Mouse (Mus musculus): ENCODE measurements around the gene Iltifb. TPM values are rescaled to one million over a fixed set of nuclear protein-coding genes. Genes with fewer than 3 reads are reported as not detected.
"Not testable (repeated sequence)": the region's sequence is repeated elsewhere in the genome, so short reads cannot be mapped to it uniquely, and the experiment has no call there.

The Iltifb gene
- polyA plus RNA-seq (2015; fragmentation: Nextera tagmentation; extraction: Ambion mirVana) = not detected in 2 replicates

DNA sequence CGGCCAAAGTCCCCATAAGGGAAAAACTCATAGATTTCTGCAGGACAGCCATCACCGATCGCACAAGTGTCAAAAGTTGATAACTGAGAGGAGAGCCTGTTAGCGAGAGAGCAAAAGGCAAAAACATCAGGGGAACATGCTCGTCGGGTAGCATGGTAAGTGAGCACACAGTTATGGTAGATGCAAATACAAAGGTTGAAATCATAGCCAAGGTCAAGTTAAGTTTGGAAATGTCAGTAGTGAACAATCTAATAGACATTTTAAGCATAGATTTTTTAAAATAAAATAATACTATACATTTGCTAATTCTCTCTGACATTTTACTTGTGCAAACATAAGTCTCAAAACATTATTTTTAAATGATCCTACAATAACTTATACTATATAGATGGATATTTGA lies at the start of gene Iltifb:
Gene Iltifb, minus strand, starts transcription at position 101 of the 400 bp plus-strand sequence.
- 83% methylated on average over 6 of the region's 6 CpGs for WGBS (ENCODE audit: insufficient replicate concordance)
- Histone ChIP-seq H3K4me2 (no peak within 1 kb of the TSS), H3K27ac (replicated peaks) (no peak within 1 kb of the TSS), H3K27me3 (no peaks in the 10 kb centered on the region), H3K4me3 (replicated peaks) (no peak within 1 kb of the TSS), H3K9ac (no peak within 1 kb of the TSS), H3K36me3 (replicated peaks) (no peaks in the 10 kb centered on the region), H3K4me1 (replicated peaks) (no peaks in the 10 kb centered on the region), H3K9me3 (replicated peaks) (no peaks in the 10 kb centered on the region)
- ATAC-seq (ENCODE audit: insufficient read depth) = no peak

DNA sequence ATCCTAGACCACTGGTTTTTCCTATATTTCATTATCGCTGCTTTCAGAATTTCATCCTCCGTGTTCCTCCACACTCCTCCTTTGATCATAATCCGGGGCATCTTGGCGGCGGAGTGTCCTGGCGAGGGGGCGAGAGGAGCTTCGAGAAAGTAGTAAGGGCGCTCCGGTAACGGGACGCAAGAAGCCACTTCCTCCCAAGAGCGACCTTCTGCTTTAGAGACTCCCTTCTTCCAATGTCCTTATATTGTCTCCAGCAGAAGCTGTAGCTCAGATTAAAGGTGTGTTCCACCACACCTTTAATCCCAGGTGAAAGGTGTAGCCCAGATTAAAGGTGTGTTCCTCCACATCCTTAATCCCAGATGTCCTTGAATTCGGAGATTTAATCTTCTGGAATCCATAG lies 48.3 kb upstream of the Iltifb start, which contains the start of gene Gm9046:
Gene Gm9046, minus strand, starts transcription at position 101 of the 400 bp plus-strand sequence.
- not testable (repeated sequence) for H3K36me3 ChIP-seq (replicated peaks); H3K27ac ChIP-seq (replicated peaks); H3K9me3 ChIP-seq (replicated peaks); H3K4me1 ChIP-seq (replicated peaks); H3K9ac ChIP-seq; H3K4me3 ChIP-seq (replicated peaks); H3K4me2 ChIP-seq; H3K27me3 ChIP-seq; ATAC-seq (ENCODE audit: insufficient read depth)
- WGBS (ENCODE audit: insufficient replicate concordance) = no CpG with 5 or more reads among the region's 14 CpGs

DNA sequence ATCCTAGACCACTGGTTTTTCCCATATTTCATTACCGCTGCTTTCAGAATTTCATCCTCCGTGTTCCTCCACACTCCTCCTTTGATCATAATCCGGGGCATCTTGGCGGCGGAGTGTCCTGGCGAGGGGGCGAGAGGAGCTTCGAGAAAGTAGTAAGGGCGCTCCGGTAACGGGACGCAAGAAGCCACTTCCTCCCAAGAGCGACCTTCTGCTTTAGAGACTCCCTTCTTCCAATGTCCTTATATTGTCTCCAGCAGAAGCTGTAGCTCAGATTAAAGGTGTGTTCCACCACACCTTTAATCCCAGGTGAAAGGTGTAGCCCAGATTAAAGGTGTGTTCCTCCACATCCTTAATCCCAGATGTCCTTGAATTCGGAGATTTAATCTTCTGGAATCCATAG lies 42.9 kb upstream of the Iltifb start, which contains the start of gene Gm9045:
Gene Gm9045, minus strand, starts transcription at position 101 of the 400 bp plus-strand sequence.
- H3K27me3 ChIP-seq; H3K9ac ChIP-seq; H3K9me3 ChIP-seq (replicated peaks); H3K27ac ChIP-seq (replicated peaks); H3K36me3 ChIP-seq (replicated peaks); H3K4me3 ChIP-seq (replicated peaks); H3K4me1 ChIP-seq (replicated peaks); ATAC-seq (ENCODE audit: insufficient read depth); H3K4me2 ChIP-seq: not testable (repeated sequence)
- WGBS (ENCODE audit: insufficient replicate concordance) = no CpG with 5 or more reads among the region's 14 CpGs

DNA sequence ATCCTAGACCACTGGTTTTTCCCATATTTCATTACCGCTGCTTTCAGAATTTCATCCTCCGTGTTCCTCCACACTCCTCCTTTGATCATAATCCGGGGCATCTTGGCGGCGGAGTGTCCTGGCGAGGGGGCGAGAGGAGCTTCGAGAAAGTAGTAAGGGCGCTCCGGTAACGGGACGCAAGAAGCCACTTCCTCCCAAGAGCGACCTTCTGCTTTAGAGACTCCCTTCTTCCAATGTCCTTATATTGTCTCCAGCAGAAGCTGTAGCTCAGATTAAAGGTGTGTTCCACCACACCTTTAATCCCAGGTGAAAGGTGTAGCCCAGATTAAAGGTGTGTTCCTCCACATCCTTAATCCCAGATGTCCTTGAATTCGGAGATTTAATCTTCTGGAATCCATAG lies 37.5 kb upstream of the Iltifb start, which contains the start of gene Gm9044:
Gene Gm9044, minus strand, starts transcription at position 101 of the 400 bp plus-strand sequence.
- not testable (repeated sequence) for H3K36me3 ChIP-seq (replicated peaks); H3K4me3 ChIP-seq (replicated peaks); H3K9ac ChIP-seq; H3K9me3 ChIP-seq (replicated peaks); H3K27me3 ChIP-seq; H3K4me1 ChIP-seq (replicated peaks); ATAC-seq (ENCODE audit: insufficient read depth); H3K4me2 ChIP-seq; H3K27ac ChIP-seq (replicated peaks)
- no CpG with 5 or more reads among the region's 14 CpGs for WGBS (ENCODE audit: insufficient replicate concordance)

DNA sequence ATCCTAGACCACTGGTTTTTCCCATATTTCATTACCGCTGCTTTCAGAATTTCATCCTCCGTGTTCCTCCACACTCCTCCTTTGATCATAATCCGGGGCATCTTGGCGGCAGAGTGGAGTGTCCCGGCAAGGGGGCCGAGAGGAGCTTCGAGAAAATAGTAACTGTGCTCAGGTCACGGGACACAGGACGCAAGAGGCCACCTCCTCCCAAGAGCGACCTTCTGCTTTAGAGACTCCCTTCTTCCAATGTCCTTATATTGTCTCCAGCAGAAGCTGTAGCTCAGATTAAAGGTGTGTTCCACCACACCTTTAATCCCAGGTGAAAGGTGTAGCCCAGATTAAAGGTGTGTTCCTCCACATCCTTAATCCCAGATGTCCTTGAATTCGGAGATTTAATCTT lies 32.0 kb upstream of the Iltifb start, which contains the start of gene Gm9040:
Gene Gm9040, minus strand, starts transcription at position 101 of the 400 bp plus-strand sequence.
- H3K36me3 ChIP-seq (replicated peaks); H3K9me3 ChIP-seq (replicated peaks); H3K27ac ChIP-seq (replicated peaks); H3K27me3 ChIP-seq; H3K4me2 ChIP-seq; H3K4me1 ChIP-seq (replicated peaks); H3K9ac ChIP-seq; H3K4me3 ChIP-seq (replicated peaks); ATAC-seq (ENCODE audit: insufficient read depth): not testable (repeated sequence)
- no CpG with 5 or more reads among the region's 11 CpGs for WGBS (ENCODE audit: insufficient replicate concordance)

DNA sequence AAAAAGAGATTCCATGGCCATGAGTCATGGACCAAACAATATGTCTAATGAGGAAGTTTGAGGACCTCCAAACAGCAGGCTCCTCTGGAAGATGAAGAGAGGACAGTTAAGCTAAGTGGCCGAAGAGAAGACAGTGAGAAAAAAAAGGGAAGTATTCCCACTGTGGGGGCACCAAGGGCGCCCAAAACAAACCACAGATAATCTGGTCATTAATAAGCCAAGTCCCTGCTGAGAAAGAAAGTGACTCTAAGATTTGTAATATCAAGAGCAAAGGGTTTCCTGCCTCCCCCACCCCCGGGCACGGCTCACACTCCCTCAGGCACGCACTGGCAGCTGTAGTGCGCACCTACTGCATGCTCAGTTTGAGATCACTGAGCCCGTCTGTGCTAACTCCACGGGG lies 24.2 kb upstream of the Iltifb start:
- Histone ChIP-seq H3K27me3 (no peaks in the 10 kb centered on the region), H3K4me2 (no peak overlapping the region)
- 24% methylated on average over 8 of the region's 8 CpGs for WGBS (ENCODE audit: insufficient replicate concordance)

DNA sequence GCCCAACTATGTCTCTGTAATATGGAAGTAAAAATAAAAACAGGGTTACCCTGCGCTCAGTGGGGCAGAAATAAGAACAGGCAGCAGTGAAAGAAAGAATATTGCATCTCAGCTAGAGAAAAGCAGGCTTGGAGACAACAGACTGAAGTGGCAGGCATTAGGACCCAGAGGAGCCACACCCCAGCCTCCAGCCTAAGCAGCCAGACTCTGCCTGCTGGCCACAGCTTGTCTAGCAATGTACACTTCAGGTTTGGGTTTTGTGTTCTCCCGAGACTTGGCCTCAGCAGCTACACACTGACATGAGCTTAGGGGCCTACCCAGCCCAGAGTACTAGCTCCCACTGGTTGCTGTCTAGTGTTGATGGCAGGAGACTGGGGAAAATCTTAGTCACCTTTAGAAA lies 7.3 kb upstream of the Iltifb start:
- not testable (repeated sequence) for H3K4me2 ChIP-seq; H3K9me3 ChIP-seq (replicated peaks)
- 23% methylated on average over 2 of the region's 2 CpGs for WGBS (ENCODE audit: insufficient replicate concordance)

More for the DNA sequence above, 24.2 kb upstream of the Iltifb start:
- Histone ChIP-seq H3K9me3 (replicated peaks) (no peaks in the 10 kb centered on the region), H3K27ac (replicated peaks) (no peak overlapping the region), H3K4me3 (replicated peaks) (no peak overlapping the region), H3K9ac (no peak overlapping the region), H3K4me1 (replicated peaks) (no peaks in the 10 kb centered on the region), H3K36me3 (replicated peaks) (no peaks in the 10 kb centered on the region)
- no peak for ATAC-seq (ENCODE audit: insufficient read depth)

DNA sequence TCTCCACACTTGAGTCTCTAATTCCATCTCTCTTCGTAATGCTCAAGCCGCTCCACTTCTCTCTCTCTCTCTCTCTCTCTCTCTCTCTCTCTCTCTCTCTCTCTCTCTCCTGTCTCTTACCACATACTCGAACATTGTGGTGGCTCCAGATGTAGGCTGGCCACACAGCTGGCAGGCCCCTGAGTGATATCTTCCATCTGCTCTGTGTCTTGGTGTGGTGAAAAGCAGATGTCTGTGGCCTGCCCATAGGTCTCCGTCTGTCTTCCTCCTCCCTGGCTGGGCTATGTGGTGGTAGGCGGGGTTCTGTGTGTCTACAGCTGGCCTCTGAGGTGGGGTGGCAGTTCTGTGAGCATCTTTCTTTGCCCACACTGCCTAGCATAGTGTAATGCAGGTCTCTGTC lies 11.8 kb downstream of the Iltifb start:
- not testable (repeated sequence) for H3K4me1 ChIP-seq (replicated peaks); H3K36me3 ChIP-seq (replicated peaks); H3K27me3 ChIP-seq; H3K9me3 ChIP-seq (replicated peaks); ATAC-seq (ENCODE audit: insufficient read depth); H3K4me2 ChIP-seq; H3K27ac ChIP-seq (replicated peaks); H3K9ac ChIP-seq; H3K4me3 ChIP-seq (replicated peaks)
- WGBS (ENCODE audit: insufficient replicate concordance) = 66% methylated on average over 4 of the region's 5 CpGs

More for the DNA sequence above, 7.3 kb upstream of the Iltifb start:
- not testable (repeated sequence) for H3K4me3 ChIP-seq (replicated peaks); H3K27me3 ChIP-seq; ATAC-seq (ENCODE audit: insufficient read depth); H3K36me3 ChIP-seq (replicated peaks); H3K9ac ChIP-seq; H3K27ac ChIP-seq (replicated peaks); H3K4me1 ChIP-seq (replicated peaks)

DNA sequence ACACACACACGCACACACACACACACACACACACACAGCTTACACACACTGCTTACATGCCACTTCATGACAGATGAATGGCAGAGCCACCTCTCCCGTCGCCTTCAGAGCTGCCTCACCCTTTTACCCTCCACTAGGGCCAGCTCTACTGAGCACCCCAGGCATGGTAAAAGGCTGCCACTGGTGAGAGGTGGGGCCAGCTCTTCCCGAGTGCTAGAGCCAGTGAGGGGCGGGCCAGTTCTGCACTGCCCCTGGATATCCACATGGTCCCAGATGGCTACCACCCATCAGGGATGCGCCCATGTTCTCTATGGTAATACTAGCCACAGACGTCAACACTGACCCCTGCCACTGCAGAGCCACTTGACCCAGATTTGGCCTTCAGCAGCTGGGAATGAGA lies 12.3 kb downstream of the Iltifb start:
- not testable (repeated sequence) for H3K27ac ChIP-seq (replicated peaks); H3K9ac ChIP-seq; H3K9me3 ChIP-seq (replicated peaks); H3K36me3 ChIP-seq (replicated peaks); H3K4me3 ChIP-seq (replicated peaks); H3K27me3 ChIP-seq; H3K4me1 ChIP-seq (replicated peaks); ATAC-seq (ENCODE audit: insufficient read depth); H3K4me2 ChIP-seq
- WGBS (ENCODE audit: insufficient replicate concordance) = 69% methylated on average over 7 of the region's 7 CpGs

DNA sequence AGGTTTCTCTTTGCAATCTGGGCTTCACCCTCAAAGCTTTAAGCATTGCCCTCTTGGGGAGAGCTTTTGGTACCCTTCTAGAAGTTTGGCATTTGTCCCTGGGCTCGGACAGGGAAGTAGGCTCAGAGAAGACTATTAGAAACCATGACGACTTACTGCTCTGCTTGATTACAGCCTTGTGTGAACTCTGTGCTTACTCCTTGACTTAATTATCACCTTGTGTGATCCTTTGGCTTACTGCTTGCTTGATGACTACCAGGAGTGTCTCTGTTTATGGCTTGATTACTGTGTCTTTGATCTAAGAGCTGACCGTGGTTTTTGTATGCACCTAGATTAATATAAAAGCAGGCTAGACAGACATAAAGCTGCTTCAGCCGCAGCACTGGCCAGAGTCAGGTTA lies 16.8 kb downstream of the Iltifb start:
- not testable (repeated sequence) for H3K9me3 ChIP-seq (replicated peaks); H3K9ac ChIP-seq; H3K27ac ChIP-seq (replicated peaks); ATAC-seq (ENCODE audit: insufficient read depth); H3K4me3 ChIP-seq (replicated peaks); H3K36me3 ChIP-seq (replicated peaks); H3K4me1 ChIP-seq (replicated peaks); H3K27me3 ChIP-seq; H3K4me2 ChIP-seq
- no CpG with 5 or more reads among the region's 4 CpGs for WGBS (ENCODE audit: insufficient replicate concordance)

DNA sequence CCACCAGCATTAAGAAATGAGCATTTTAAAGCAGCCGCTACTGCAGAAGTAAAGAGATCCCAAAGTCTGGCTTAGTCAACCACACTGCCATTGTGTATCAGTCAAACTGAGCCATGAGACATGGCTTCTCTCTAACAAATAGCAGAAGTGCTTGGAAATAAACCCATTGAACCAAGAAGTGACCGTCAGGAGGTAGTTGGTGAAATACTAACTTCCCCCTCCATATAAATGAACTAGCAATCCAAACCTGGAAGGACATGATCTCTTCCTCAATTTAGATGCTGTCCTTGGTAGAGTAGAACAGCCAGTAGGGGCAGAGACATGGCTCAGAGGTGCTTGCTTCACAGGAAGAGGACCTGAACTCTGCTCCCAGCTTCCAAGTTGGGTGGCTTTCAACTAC lies 23.4 kb downstream of the Iltifb start:
- not testable (repeated sequence) for ATAC-seq (ENCODE audit: insufficient read depth); H3K27me3 ChIP-seq; H3K9me3 ChIP-seq (replicated peaks); H3K4me3 ChIP-seq (replicated peaks); H3K27ac ChIP-seq (replicated peaks); H3K9ac ChIP-seq; H3K4me1 ChIP-seq (replicated peaks); H3K36me3 ChIP-seq (replicated peaks); H3K4me2 ChIP-seq
- 90% methylated on average over 1 of the region's 2 CpGs for WGBS (ENCODE audit: insufficient replicate concordance)

DNA sequence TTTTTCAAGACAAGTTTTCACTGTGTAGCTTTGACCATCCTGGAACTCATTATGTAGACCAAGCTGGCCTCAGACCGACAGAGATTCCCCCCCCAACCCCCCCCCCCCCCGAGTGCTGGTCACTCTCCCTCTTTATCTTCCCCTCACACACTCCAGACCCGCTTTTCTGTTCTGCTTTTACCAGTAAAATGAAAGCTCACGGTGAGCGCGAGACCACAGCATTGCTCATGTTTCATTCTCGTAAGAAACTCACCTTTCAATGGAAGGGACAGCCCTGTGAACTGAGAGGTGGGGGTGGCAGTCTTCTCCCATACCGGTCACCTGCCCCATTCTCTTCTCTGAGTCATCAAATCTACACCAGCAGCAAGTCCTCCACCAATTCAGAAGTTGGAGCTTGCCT lies 26.0 kb downstream of the Iltifb start:
- not testable (repeated sequence) for H3K36me3 ChIP-seq (replicated peaks); H3K27me3 ChIP-seq; H3K9ac ChIP-seq; H3K27ac ChIP-seq (replicated peaks); H3K9me3 ChIP-seq (replicated peaks); ATAC-seq (ENCODE audit: insufficient read depth); H3K4me1 ChIP-seq (replicated peaks); H3K4me3 ChIP-seq (replicated peaks); H3K4me2 ChIP-seq
- WGBS (ENCODE audit: insufficient replicate concordance) = 0% methylated on average over 1 of the region's 8 CpGs

All from liver, embryonic 15.5 days (tissue).